Comparison of ENCODE assay signal across 8 mouse cellular contexts in genomic region chr12:116049701-116050100, GRCm38 (mm10). TPM values are rescaled to one million over a fixed set of nuclear protein-coding genes. Genes with fewer than 3 reads are reported as not detected.
DNase-seq lines count a peak whose midpoint lies in the region; ATAC-seq and TF ChIP-seq lines count a peak whose summit lies in the region.

No protein-coding gene starts in this region.

- H3K27me3 ChIP-seq in lung, embryonic 14.5 days (ENCODE audit: insufficient read depth, low read length), result no peaks in the 10 kb centered on the region
- no peaks in the 10 kb centered on the region for H3K27me3 ChIP-seq in hindbrain, embryonic 15.5 days
- H3K27me3 ChIP-seq in stomach, embryonic 16.5 days (ENCODE audit: control insufficient read depth, insufficient read depth, low read length), result no peaks in the 10 kb centered on the region

- no peak for ATAC-seq in lung, embryonic 14.5 days (ENCODE audit: insufficient read depth)
- ATAC-seq in hindbrain, embryonic 15.5 days (ENCODE audit: low FRiP score, low read depth), result no peak
- no peak for ATAC-seq in stomach, embryonic 16.5 days (ENCODE audit: insufficient read depth, low FRiP score)

- no peak overlapping the region for H3K9ac ChIP-seq in lung, embryonic 14.5 days
- no peak overlapping the region for H3K9ac ChIP-seq in hindbrain, embryonic 15.5 days
- no peak overlapping the region for H3K9ac ChIP-seq in stomach, embryonic 16.5 days (ENCODE audit: low read length)

- WGBS in lung, embryonic 14.5 days, result 77% methylated on average over 6 of the region's 6 CpGs
- WGBS in hindbrain, embryonic 15.5 days, result 94% methylated on average over 6 of the region's 6 CpGs
- WGBS in stomach, embryonic 16.5 days, result 75% methylated on average over 6 of the region's 6 CpGs

- H3K9me3 ChIP-seq in lung, embryonic 14.5 days (ENCODE audit: low read depth, low read length), result no peaks in the 10 kb centered on the region
- no peaks in the 10 kb centered on the region for H3K9me3 ChIP-seq in hindbrain, embryonic 15.5 days
- no peaks in the 10 kb centered on the region for H3K9me3 ChIP-seq in stomach, embryonic 16.5 days (replicated peaks; ENCODE audit: control insufficient read depth, low read length)

- 0 out of 2 replicates have a peak, but pooled peaks cover 4% of the 10 kb centered on the region for H3K4me1 ChIP-seq in lung, embryonic 14.5 days (ENCODE audit: insufficient read depth)
- peaks cover 27% of the 10 kb centered on the region for H3K4me1 ChIP-seq in hindbrain, embryonic 15.5 days (replicated peaks)
- peaks cover 14% of the 10 kb centered on the region for H3K4me1 ChIP-seq in stomach, embryonic 16.5 days (ENCODE audit: control insufficient read depth, insufficient read depth, low read length)

- peak; percentile 56 for DNase-seq in lung, embryonic 14.5 days
- no peak for DNase-seq in lung, postnatal 4 days
- DNase-seq in ZHBTc4 (ENCODE audit: low read depth, low spot score), result peak; percentile 71
- no peak for DNase-seq in urinary bladder, postnatal 14 days (ENCODE audit: low spot score)
- DNase-seq in layer of hippocampus, postnatal 10 days (ENCODE audit: low spot score in 2 of 2), result no peak
- no peak for DNase-seq in ovary, postnatal 10 days (ENCODE audit: low spot score)

- no peak overlapping the region for H3K4me3 ChIP-seq in lung, embryonic 14.5 days (ENCODE audit: low read depth, low read length)
- no peak overlapping the region for H3K4me3 ChIP-seq in hindbrain, embryonic 15.5 days
- no peak overlapping the region for H3K4me3 ChIP-seq in stomach, embryonic 16.5 days (replicated peaks; ENCODE audit: low read length)

- peak; percentile 61 for TF ChIP-seq CTCF in lung, embryonic 14.5 days (IDR thresholded peaks at IDR 0.05; ENCODE audit: low read depth)

- H3K36me3 ChIP-seq in lung, embryonic 14.5 days (ENCODE audit: insufficient read depth), result peaks cover 10% of the 10 kb centered on the region
- peaks cover 28% of the 10 kb centered on the region for H3K36me3 ChIP-seq in hindbrain, embryonic 15.5 days
- peaks cover 3% of the 10 kb centered on the region for H3K36me3 ChIP-seq in stomach, embryonic 16.5 days (ENCODE audit: control insufficient read depth, insufficient read depth, low read length)

- H3K4me2 ChIP-seq in lung, embryonic 14.5 days, result no peak overlapping the region; the same call in 1 of the 2 replicates
- peak overlapping the region; percentile 66; the same call in 1 of the 2 replicates for H3K4me2 ChIP-seq in hindbrain, embryonic 15.5 days
- H3K4me2 ChIP-seq in stomach, embryonic 16.5 days (ENCODE audit: low read depth, low read length), result 0 out of 2 replicates have a peak overlapping the region, but pooled peaks have one; percentile 86

- no peak overlapping the region for H3K27ac ChIP-seq in lung, embryonic 14.5 days (ENCODE audit: low read depth)
- no peak overlapping the region for H3K27ac ChIP-seq in hindbrain, embryonic 15.5 days (replicated peaks)
- no peak overlapping the region for H3K27ac ChIP-seq in stomach, embryonic 16.5 days (ENCODE audit: low read length)

RNA-seq across cellular contexts. Expression of gene Zfp386, which starts 2.2 kb away (rescaled TPM):
- polyA plus RNA-seq in lung, embryonic 14.5 days (2014; fragmentation: Nextera tagmentation; extraction: Ambion mirVana), result 44.6 and 46.4 TPM in 2 replicates
- 48.1 and 49.3 TPM in 2 replicates for polyA plus RNA-seq in hindbrain, embryonic 15.5 days (2015; fragmentation: Nextera tagmentation; extraction: Ambion mirVana)
- 35.6 and 35.9 TPM in 2 replicates for polyA plus RNA-seq in stomach, embryonic 16.5 days (2015; fragmentation: Nextera tagmentation; extraction: Ambion mirVana)
- total RNA-seq in layer of hippocampus, postnatal 10 days (2021), result 10 to 100 TPM; 44.5 to 45.4 TPM

RNA-seq across cellular contexts. Expression of gene Vipr2, which starts 27.8 kb away (rescaled TPM):
- polyA plus RNA-seq in lung, embryonic 14.5 days (2014; fragmentation: Nextera tagmentation; extraction: Ambion mirVana), result 4.8 and 5.5 TPM in 2 replicates
- polyA plus RNA-seq in hindbrain, embryonic 15.5 days (2015; fragmentation: Nextera tagmentation; extraction: Ambion mirVana), result 0.41 and 0.91 TPM in 2 replicates
- polyA plus RNA-seq in stomach, embryonic 16.5 days (2015; fragmentation: Nextera tagmentation; extraction: Ambion mirVana), result 8.9 and 10.3 TPM in 2 replicates
- total RNA-seq in layer of hippocampus, postnatal 10 days (2021), result 1 to 10 TPM; 1.4 to 1.9 TPM

Comparison
In these comparisons a context has a peak if more than half of its experiments do, and no peak if none do; other contexts are left out.
1. DNase-seq: peak in lung, embryonic 14.5 days (single experiment) and ZHBTc4 (single experiment); none in lung, postnatal 4 days (0 of 2), urinary bladder, postnatal 14 days (single experiment), layer of hippocampus, postnatal 10 days (0 of 2) and ovary, postnatal 10 days (single experiment).